Mouse (Mus musculus): Measurements from ENCODE around the gene Gm49661.

Gene Gm49661

DNA sequence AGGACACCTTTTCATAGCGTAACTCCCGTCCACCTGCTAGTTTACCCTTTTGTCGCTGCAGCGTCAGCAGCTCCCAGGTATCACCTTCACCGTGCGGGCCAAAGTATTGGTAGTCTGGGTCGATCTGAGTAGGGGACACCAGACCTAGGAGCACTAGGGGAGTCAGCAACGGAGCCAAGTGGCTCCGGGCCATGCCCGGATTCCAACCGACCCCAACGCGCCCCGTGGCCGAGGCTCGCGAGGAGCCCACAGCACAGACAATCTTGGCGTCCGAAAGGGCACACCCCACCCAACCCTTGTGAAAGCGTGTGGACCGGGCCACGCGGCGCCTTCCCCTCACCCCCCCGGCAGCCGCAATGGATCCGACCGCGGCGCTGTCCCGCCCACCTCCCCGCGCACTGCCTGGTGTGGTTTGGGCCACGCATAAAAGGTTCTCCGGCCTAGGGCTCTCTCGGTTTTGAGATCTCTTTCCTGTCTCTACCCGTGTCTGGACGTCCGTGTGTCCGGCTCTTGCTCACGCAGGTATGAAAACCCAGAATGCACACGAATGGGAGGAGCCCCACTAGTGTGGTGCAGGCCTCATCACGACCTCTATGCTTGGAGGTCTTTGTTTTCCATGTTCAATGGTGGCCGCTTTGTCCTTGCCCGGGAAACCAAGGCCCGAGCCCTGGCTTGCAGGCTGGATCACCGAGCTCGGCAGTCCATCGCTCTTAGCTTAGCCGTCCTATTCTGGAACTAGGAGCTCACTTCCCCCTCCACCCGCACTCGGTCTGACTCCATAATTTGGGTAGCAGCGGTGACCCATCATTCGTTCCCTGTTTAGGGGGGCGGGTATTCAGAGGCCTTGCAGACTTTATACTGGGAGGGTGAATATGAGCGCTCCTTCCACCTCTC lies at the start of gene Gm49661, which contains the start of the genes Prdx2 and Rnaseh2a:
TSS of gene Gm49661 (minus strand) at position 193 of the 894 bp plus-strand sequence.
TSS of gene Prdx2 (plus strand) at position 347 of the 894 bp plus-strand sequence.
TSS of gene Rnaseh2a (minus strand) at position 527 of the 894 bp plus-strand sequence.
- ATAC-seq (ENCODE audit: insufficient number of reproducible peaks, low FRiP score, low TSS enrichment) = peak; percentile 31; the same call in 1 of the 2 replicates

- no peak for ATAC-seq (ENCODE audit: insufficient number of reproducible peaks, low FRiP score, low TSS enrichment)
These were observed 48.0 kb upstream of the Gm49661 start for GRCm38 (mm10) chr8:85017209-85017608.

- ATAC-seq (ENCODE audit: insufficient number of reproducible peaks, low FRiP score, low TSS enrichment) = no peak
These were observed 47.5 kb upstream of the Gm49661 start for GRCm38 (mm10) chr8:85016724-85017123.

DNA sequence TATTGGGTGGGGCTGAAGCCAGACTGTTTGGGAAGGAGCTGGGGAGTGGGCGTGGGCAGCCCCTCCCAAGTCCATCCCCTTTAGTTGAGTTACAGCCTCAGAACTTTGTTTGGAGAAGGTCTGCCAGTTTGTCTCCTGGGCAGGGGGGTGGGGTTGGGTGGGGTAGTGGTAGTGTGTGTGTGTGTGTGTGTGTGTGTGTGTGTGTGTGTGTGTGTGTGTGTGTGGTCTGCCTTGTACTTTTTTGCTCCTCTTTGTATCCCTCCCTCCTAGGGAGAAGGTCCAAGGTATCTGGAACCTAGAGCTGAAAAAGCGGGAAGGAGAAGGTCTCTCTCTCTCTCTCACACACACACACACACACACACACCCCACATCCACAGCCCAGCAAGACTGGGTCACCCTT lies 45.2 kb upstream of the Gm49661 start, which contains the start of gene Best2:
TSS of gene Best2 (minus strand) at position 101 of the 400 bp plus-strand sequence.
- no peak for ATAC-seq (ENCODE audit: insufficient number of reproducible peaks, low FRiP score, low TSS enrichment)

DNA sequence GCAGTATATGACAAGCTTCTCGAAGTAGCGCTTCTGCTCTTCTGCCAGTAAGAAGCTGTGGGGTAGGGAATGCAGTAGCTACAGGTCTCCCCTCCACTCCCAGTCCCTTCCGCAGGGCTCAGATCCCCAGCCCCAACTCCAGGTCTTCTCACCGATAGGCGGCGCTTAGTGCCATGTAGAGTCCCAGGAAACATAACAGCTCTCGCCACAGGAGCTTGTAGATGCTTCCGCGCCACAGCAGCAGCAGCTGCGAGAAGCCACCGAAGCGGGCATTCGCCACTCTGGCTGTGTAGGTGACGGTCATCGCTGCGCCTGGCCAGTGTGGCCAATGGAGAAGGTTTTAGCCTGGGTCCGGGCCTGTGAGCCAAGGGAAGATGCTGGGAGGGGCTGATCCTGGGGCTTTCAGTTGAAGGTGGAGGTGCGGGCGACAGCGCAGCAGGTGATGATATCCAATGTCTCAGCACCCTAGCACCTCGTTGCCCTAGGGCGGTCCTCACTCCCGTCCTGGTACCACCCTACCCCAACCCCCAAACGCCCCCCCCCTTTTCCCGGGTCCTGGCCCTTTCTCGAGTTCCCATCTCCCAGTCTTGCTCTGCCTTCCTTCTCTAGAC lies 44.1 kb upstream of the Gm49661 start:
- ATAC-seq (ENCODE audit: insufficient number of reproducible peaks, low FRiP score, low TSS enrichment) = peak; percentile 68; the same call in 1 of the 2 replicates

DNA sequence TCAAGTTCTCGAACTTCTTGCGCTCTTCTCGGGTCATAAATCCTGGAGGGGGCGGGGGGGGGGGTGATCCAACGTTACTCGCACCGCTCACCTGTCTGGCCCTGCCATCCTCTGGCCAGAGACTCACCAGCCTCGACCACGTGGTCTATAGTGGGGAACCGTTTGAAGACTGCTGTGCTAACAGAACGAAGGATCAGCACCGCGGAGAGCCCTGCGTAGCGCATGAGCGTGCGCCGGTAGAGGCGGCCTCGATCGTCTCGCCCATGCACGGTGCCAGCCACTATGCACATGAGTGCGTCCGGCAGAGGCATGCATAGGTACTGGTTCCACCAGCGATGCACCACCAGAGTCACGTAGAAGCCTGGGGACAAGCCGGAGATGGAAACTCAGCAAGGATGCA lies 42.0 kb upstream of the Gm49661 start:
- ATAC-seq (ENCODE audit: insufficient number of reproducible peaks, low FRiP score, low TSS enrichment) = no peak

- ATAC-seq (ENCODE audit: insufficient number of reproducible peaks, low FRiP score, low TSS enrichment) = no peak
These were observed 38.5 kb upstream of the Gm49661 start for GRCm38 (mm10) chr8:85007686-85008085.

DNA sequence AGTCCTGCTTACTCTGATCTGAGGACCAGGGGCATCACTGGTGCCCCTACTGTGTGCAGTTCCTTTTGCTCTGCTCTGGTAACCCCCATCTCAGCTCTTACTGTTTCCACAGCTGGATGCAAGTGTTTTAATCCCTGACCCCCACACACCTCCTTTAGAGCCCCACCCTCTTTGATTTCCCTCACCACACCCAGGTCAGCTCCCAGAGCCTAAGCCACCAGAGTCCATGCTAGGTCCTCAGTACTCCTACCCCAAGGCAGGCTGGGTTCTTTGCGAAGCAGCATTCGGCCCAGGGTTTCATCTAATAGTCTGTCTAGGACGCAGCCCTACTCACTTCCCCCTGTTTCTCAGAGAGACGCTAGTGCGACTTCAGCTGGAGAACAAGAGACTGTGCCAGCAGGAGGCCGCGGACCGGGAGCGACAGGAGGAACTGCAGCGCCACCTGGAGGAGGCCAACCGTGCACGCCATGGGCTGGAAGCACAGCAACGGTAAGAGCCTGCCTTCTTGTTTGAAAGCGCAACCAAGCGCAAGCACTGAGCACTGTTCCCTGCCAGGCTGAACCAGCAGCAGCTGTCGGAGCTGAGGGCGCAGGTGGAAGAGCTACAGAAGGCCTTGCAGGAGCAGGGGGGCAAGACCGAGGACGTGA lies 28.5 kb upstream of the Gm49661 start:
- ATAC-seq (ENCODE audit: insufficient number of reproducible peaks, low FRiP score, low TSS enrichment) = peak; percentile 93

DNA sequence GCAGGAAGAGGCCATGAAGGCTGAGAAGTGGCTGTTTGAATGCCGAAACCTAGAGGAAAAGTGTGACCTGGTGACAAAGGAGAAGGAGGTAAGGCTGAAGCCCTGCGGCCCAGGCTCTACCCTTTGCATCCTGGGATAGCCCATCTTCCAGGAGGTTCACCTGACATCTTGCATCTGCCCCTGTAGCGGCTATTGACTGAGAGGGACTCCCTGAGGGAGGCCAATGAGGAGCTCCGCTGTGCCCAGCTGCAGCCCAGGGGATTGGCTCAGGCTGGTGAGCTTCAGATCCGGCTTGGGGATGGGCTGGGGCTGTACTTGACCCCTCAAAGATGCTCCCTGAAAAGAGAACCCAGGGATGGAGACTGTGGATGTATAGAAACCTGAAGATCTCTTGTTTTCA lies 27.7 kb upstream of the Gm49661 start:
- ATAC-seq (ENCODE audit: insufficient number of reproducible peaks, low FRiP score, low TSS enrichment) = no peak

DNA sequence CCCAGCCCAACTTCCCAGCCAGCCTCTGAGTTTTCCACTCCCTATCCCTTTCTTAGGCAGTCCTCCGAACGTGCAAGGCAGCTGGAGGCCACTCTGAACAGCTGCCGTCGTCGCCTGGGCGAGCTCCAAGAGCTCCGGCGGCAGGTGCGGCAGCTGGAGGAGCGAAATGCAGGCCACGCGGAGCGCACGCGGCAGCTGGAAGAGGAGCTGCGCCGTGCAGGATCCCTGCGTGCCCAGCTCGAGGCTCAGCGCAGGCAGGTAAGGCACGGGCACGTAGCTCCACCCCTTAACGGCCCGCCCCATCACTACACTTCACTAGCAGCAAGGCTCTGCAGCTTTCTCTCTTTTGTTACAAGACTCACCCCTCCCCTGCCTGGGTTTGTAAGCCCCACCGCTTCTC lies 26.4 kb upstream of the Gm49661 start:
- ATAC-seq (ENCODE audit: insufficient number of reproducible peaks, low FRiP score, low TSS enrichment) = no peak

GRCm38 (mm10) chr8:84994375-84994774 lies 25.1 kb upstream of the Gm49661 start:
- ATAC-seq (ENCODE audit: insufficient number of reproducible peaks, low FRiP score, low TSS enrichment) = no peak

DNA sequence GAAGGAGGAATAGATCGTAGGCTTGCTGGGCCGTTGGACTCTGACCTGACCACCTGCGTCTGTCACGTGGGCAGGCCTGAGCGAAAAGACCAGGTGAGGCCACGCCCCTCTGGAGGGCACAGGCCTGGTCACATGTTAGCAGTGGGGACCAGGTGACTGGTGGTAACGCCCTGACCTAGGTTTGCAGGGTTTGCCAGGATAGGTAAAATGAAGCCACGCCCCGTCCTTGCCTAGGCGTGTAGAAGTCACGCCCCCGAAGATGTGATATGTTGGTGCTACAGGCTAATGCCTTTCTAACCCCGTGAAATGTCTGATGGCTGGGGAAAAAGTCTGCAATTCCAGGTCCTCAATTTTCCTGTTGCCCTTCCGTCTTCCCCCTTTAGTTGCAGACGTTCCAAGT lies 21.6 kb upstream of the Gm49661 start:
- peak; percentile 32 for ATAC-seq (ENCODE audit: insufficient number of reproducible peaks, low FRiP score, low TSS enrichment)

DNA sequence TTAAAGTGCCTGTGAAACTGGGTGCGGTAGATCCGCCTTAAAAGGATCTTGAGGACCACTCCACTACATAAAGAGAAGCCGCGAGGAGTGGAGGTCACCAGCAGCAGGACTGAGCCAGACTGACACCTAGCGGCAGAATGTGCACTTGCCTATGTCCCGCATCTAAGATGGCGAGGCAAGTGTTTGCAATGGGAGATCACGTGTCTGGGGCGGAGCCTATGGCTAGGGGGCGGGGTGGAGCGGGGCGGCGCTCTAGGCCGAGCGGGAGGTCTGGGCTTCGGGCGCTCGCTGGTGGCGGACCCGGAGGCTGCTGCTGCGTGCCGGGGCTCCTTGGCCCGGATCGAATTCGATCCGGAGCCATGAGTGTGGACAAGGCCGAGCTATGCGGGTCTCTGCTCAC lies 21.1 kb upstream of the Gm49661 start, which contains the start of gene Hook2:
TSS of gene Hook2 (plus strand) at position 255 of the 400 bp plus-strand sequence.
- ATAC-seq (ENCODE audit: insufficient number of reproducible peaks, low FRiP score, low TSS enrichment) = peak; percentile 69

GRCm38 (mm10) chr8:84989810-84990209 lies 20.6 kb upstream of the Gm49661 start:
- ATAC-seq (ENCODE audit: insufficient number of reproducible peaks, low FRiP score, low TSS enrichment) = peak; percentile 34; the same call in 1 of the 2 replicates

DNA sequence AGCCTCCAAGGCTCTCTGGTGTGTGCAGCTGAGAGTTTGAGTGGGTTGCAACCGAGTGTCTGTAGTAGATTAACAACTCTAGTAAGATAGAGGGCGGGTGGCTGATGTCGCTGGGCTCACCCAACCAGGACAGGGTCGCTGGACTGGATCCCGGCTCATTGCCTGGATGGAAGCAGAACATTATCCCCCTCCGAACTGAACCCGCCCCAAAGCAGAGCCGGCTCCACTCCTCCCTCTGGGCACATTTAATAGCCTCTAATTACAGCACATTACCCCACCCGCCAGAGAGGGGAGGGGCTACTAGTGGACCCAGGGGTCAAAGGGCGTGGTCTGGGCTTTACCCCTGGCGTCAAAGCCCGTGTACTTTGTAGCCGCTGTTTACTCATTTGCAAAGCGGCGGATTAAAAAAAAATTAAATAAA lies 20.1 kb upstream of the Gm49661 start:
- ATAC-seq (ENCODE audit: insufficient number of reproducible peaks, low FRiP score, low TSS enrichment) = no peak

DNA sequence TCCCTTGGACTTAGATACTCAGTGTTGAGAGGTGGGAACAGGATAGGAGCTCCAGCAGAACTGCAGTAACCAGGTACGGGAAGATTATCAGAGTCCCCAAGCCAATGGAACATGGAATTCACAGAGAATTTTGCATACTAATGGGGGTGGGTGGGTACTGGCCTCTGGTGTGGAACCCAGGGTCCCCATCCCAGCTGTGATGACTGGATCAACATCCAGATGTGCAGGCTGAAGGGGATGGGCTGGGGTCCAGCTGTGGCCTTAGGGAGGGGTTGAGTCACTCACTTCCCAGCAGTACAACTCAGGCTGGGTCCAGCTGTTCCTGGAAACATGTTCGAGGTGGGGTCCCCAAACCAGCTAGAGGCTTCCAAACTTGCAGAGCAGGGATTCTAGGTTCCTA lies 18.7 kb upstream of the Gm49661 start:
- ATAC-seq (ENCODE audit: insufficient number of reproducible peaks, low FRiP score, low TSS enrichment) = no peak

DNA sequence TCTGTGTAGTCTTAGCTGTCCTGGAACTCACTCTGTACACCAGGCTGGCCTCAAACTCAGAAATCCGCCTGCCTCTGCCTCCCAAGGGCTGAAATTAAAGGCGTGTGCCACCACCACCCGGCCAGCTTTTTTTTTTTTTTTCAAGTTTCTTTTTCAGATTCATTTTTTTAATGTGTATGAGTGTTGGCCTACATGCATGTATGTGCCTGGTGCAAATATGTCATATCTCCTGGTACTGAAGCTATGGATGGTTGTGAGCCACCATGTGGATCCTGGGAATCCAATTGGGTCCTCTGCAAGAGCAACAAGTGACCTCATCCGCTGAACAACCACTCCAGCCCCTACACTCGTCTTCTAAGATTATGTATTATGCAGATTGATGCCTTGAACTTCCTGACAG lies 18.2 kb upstream of the Gm49661 start:
- no peak for ATAC-seq (ENCODE audit: insufficient number of reproducible peaks, low FRiP score, low TSS enrichment)

DNA sequence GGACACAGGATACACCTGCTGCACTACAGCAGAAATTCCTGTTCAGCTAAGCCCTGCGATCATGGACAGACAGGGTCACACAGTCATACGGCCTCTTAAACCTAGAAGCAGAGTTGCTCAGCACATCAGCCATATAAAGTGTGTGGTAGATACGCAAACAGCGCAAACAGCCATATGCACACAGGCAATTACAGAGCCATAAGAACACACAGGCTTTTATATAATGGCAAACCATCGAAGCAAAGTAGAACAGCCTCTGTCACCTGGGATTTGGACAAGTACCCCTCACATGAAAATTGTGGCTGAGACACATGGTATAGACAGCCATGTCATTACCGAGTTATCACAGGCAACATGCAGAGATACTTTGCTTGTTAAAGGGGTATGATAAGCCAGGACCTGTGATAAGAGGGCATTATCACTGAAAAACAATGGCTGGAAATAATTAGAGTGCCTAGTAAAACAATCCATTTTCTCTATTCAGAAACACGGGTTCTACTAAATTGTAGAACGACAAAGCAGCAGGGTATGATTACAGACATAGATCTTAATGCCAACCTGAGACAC lies 17.2 kb upstream of the Gm49661 start:
- no peak for ATAC-seq (ENCODE audit: insufficient number of reproducible peaks, low FRiP score, low TSS enrichment)

DNA sequence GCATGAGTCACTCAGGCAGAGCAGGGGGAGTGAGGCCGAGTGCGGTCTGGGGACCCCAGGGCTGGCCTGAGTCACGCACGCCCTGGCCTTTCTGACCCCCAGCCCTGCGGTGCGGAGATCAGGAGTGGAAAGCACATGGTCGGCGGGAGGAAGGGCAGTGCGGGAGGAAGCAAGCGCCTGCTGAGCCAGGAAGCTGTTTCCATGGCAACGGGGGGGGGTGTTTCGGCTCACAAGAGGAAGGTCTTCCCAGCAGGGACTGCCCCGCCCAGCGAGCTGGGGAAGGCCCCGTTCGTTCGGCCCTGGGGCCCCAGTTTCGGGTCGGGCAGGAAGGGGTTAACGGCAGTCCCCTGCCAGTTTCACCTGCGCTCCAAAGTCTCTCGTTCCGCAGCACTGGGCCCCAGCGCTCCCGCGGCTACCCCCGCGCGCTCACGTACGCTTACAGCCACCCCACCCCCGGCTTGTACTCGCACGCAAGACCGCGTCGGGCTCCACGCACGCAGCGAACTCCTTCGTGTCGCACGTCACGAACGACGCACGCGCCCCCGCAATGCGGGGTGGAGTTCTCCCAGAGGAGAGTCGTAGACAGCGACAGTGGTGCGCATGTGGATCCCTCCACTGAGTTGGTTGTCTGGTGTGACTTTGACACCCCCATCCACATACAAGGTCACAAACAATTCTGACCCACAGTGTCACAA lies 16.6 kb upstream of the Gm49661 start:
- ATAC-seq (ENCODE audit: insufficient number of reproducible peaks, low FRiP score, low TSS enrichment) = peak; percentile 67

Data from cerebellum, adult (tissue).